Mouse (Mus musculus) heart, adult 2 months (tissue): ENCODE measurements around the gene Rbpj. TPM values are rescaled to one million over a fixed set of nuclear protein-coding genes. Genes with fewer than 3 reads are reported as not detected.
A peak's percentile ranks its signal among the peaks of the same experiment; 100 is the strongest.

Source experiments
- DNase-seq, 2 experiments: peaks; one replicate each; pipeline ENCODE4 v3.0.0; 2021
- H3K27ac ChIP-seq: fragments of 200-600 bp; 2 replicates; pipeline ENCODE4 v1.8.1; 2022
- H3K27me3 ChIP-seq: fragments of 200-500 bp; 2 replicates; pipeline ENCODE4 v1.6.1; 2012; ENCODE audit warnings: mild to moderate bottlenecking, low read length, inconsistent platforms, mixed read lengths; ENCODE audit not compliant: control insufficient read depth, insufficient read depth
- H3K36me3 ChIP-seq: fragments of 200-500 bp; 2 replicates; pipeline ENCODE4 v1.6.1; 2012; ENCODE audit warnings: low read length, inconsistent platforms; ENCODE audit not compliant: control insufficient read depth, insufficient read depth
- H3K4me1 ChIP-seq: fragments of 200-500 bp; 2 replicates; pipeline ENCODE4 v1.6.1; 2011; ENCODE audit warnings: low read length; ENCODE audit not compliant: control insufficient read depth, insufficient read depth
- H3K4me3 ChIP-seq: fragments of 200-600 bp; 2 replicates; pipeline ENCODE4 v1.8.1; 2022
- H3K79me2 ChIP-seq: fragments of 200-500 bp; replicated peaks from 2 replicates; pipeline ENCODE4 v1.6.1; 2012; ENCODE audit warnings: mild to moderate bottlenecking, inconsistent platforms, low read length, moderate library complexity, mixed read lengths; ENCODE audit not compliant: control insufficient read depth, insufficient read depth
- H3K9ac ChIP-seq: fragments of 200-500 bp; 2 replicates; pipeline ENCODE4 v1.6.1; 2012; ENCODE audit warnings: low read depth, mild to moderate bottlenecking, control low read depth, inconsistent platforms, low read length, mixed read lengths
- CTCF ChIP-seq: fragments of 200-600 bp; IDR thresholded peaks from 2 replicates; pipeline ENCODE4 v1.8.1; 2022; ENCODE audit warnings: antibody characterized with exemption, mild to moderate bottlenecking, moderate library complexity
- EP300 ChIP-seq: fragments of 200-500 bp; IDR thresholded peaks from 2 replicates; pipeline ENCODE4 v1.6.1; 2011; ENCODE audit warnings: low read depth, low read length, control low read depth; ENCODE audit not compliant: insufficient read depth
- POLR2A ChIP-seq: fragments of 200-500 bp; IDR thresholded peaks from 2 replicates; pipeline ENCODE4 v1.6.1; 2011; ENCODE audit warnings: mild to moderate bottlenecking, low read depth, low read length, control low read depth; ENCODE audit not compliant: insufficient read depth
- WGBS: fragments of 180-500 bp; shearing (Covaris S2); methylation state at CpG from one replicate; pipeline ENCODE4 v1.1.7; 2018; 5-methylcytosine and 5-hydroxymethylcytosine counted together
- intact Hi-C: fragments of 180-260 bp; cut with DNase I; formaldehyde crosslinking; loops from one replicate; pipeline ENCODE4 v1.15.1; 2025
- polyA plus RNA-seq: library from polyadenylated mRNA; depleted of rRNA; stranded (reverse); fragments of >200 nt; gene quantifications from 2 replicates; pipeline ENCODE4 v1.2.3, GENCODE M21; 2012; rRNA removed
- total RNA-seq, 2 experiments: library from RNA; stranded (reverse); gene quantifications; 2 replicates each; pipeline ENCODE4 v1.2.3; 2021

Gene Rbpj
- total and polyA plus RNA-seq, 3 experiments = 13.5 to 29.6 (median 22.1) TPM

DNA sequence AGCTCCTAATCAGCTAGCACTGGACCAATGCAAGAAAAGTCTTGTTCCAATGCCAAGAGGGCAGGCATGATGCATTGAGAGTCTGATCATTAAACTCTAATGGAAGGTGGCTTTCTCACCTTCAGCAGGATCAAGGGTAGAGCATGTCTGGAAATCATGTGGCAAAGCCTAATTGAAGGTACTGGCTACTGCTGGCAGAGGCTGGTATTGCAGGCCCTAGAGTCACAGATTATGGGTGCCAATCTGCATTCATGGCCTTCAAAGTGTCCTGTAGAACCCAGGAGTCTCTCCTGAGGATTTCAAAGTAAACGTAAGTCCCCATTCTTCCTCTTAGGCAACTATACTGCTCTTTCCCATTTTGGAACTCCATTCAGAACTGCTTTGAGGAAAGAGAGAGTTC lies 226.7 kb downstream of the Rbpj start:
- Histone ChIP-seq H3K4me1 (peaks cover 3% of the 10 kb centered on the region), H3K27ac (no peak overlapping the region), H3K4me3 (no peak overlapping the region), H3K9ac (no peak overlapping the region), H3K79me2 (no peaks in the 10 kb centered on the region), H3K27me3 (no peaks in the 10 kb centered on the region), H3K36me3 (no peaks in the 10 kb centered on the region)
- TF ChIP-seq EP300 = no peak
- peak; percentile 33 for TF ChIP-seq CTCF
- 93% methylated on average over 1 of the region's 1 CpGs for WGBS
- no peak for DNase-seq
- intact Hi-C loops = no loop called here

DNA sequence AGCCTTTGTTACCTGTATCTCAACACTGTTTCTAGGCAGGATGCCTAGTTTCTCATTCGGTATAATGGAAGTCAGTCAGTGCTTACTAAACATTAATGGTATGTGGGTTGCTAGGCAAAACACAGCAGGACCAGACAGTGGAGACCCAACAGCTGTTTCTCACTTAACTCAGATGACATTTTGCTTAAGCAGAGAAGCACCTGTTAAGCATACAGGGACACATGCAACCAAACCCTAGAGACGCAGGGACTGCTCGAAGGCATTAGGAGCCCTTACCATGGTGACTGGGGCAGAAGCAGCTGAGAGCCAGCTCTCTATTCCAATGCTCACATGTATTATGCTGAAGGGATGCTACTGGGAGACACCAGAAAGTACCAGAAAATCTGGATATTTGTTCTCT lies 230.7 kb downstream of the Rbpj start:
- H3K27ac ChIP-seq = no peak overlapping the region
- no peak for DNase-seq
- no peaks in the 10 kb centered on the region for H3K36me3 ChIP-seq
- no peak for TF ChIP-seq POLR2A
- TF ChIP-seq EP300 = no peak
- TF ChIP-seq CTCF = no peak
- H3K27me3 ChIP-seq = no peaks in the 10 kb centered on the region
- intact Hi-C loops = no loop called here
- no peak overlapping the region for H3K9ac ChIP-seq
- 61% methylated on average over 3 of the region's 3 CpGs for WGBS
- peaks cover 3% of the 10 kb centered on the region for H3K4me1 ChIP-seq
- H3K4me3 ChIP-seq = no peak overlapping the region
- H3K79me2 ChIP-seq = no peaks in the 10 kb centered on the region

DNA sequence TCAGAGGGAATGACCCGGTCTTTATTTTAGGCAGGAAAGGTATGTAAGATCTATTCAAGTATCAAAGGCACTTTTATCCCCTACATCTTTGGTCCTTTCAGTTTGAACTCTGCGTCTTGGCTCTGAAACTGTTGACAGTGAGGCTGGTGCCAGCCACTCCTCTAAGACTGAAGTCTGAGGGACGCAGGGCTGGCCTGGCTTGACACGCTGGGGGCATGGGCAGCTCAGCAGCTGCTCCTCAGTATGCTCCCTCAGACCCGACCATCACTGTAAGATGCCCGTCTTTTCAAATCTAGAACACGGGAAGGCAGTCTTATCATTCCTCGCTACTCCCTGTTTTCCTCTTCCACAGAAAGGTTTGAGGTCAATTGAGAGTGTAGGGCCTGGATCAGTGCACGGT lies 231.8 kb downstream of the Rbpj start:
- Histone ChIP-seq H3K79me2 (no peaks in the 10 kb centered on the region), H3K36me3 (no peaks in the 10 kb centered on the region), H3K4me1 (no peaks in the 10 kb centered on the region), H3K27ac (no peak overlapping the region), H3K4me3 (no peak overlapping the region), H3K27me3 (no peaks in the 10 kb centered on the region), H3K9ac (no peak overlapping the region)
- no peak for DNase-seq
- WGBS = 69% methylated on average over 9 of the region's 9 CpGs
- intact Hi-C loops = no loop called here
- TF ChIP-seq CTCF (no peak), EP300 (no peak), POLR2A (no peak)

DNA sequence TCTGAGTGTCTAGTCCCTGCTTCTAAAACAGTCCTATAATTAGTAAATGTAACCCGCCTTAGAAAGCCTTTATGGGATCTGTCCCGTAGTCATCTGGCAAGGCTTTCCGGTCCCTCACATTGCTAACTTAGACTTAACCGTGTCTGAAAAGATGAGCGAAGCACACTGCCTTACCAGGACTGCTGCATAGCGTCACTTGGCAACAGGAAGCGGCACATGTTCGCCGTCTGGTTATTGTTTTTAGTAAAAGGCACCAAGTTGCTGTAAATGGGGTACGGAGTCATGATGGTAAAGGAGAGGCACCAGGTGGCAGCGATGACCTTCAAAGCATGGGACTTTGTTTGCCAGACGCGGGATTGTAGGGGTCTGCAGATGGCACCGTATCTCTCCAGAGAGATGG lies 236.7 kb downstream of the Rbpj start:
- no peak for DNase-seq
- no peaks in the 10 kb centered on the region for H3K4me1 ChIP-seq
- TF ChIP-seq EP300 = no peak
- TF ChIP-seq CTCF = no peak
- no peak for TF ChIP-seq POLR2A
- H3K27ac ChIP-seq = no peak overlapping the region
- intact Hi-C loops = no loop called here
- H3K36me3 ChIP-seq = no peaks in the 10 kb centered on the region
- H3K4me3 ChIP-seq = no peak overlapping the region
- no peaks in the 10 kb centered on the region for H3K79me2 ChIP-seq
- WGBS = 82% methylated on average over 14 of the region's 14 CpGs
- no peak overlapping the region for H3K9ac ChIP-seq
- H3K27me3 ChIP-seq = no peaks in the 10 kb centered on the region

Other genes with a start within 250 kb of the Rbpj start
- gene Smim20, start 199.1 kb upstream of the Rbpj start, total RNA-seq = 10 to 100 TPM; 92.3 to 100.0 TPM
- 115 and 189 TPM in 2 replicates for gene Smim20, start 199.1 kb upstream of the Rbpj start, polyA plus RNA-seq
- gene Cckar, start 241.6 kb downstream of the Rbpj start, total RNA-seq = not detected
- 0.90 TPM in 1 of 2 replicates, not detected in the other for gene Cckar, start 241.6 kb downstream of the Rbpj start, polyA plus RNA-seq